Mouse (Mus musculus): ENCODE measurements around the gene Iars2.

The Iars2 gene

GRCm38 (mm10) chr1:185275976-185276375, 53.2 kb downstream of the Iars2 start:
- no peak for DNase-seq

- no peak for DNase-seq
Observed at GRCm38 (mm10) chr1:185274819-185275545, 54.2 kb downstream of the Iars2 start.

- DNase-seq = no peak
Observed at GRCm38 (mm10) chr1:185271373-185271772, 57.8 kb downstream of the Iars2 start.

GRCm38 (mm10) chr1:185270403-185271097, 58.6 kb downstream of the Iars2 start:
- DNase-seq = no peak

- DNase-seq = no peak
Observed at GRCm38 (mm10) chr1:185268675-185269074, 60.5 kb downstream of the Iars2 start.

GRCm38 (mm10) chr1:185262565-185262964, 66.6 kb downstream of the Iars2 start:
- DNase-seq = no peak

GRCm38 (mm10) chr1:185256753-185257152, 72.4 kb downstream of the Iars2 start:
- no peak for DNase-seq

- DNase-seq = no peak
Observed at GRCm38 (mm10) chr1:185255336-185255735, 73.9 kb downstream of the Iars2 start.

- DNase-seq = peak; percentile 55
Observed at GRCm38 (mm10) chr1:185253140-185253892, 75.9 kb downstream of the Iars2 start.

- no peak for DNase-seq
Observed at GRCm38 (mm10) chr1:185252351-185252750, 76.8 kb downstream of the Iars2 start.

- no peak for DNase-seq
Observed at GRCm38 (mm10) chr1:185248728-185249127, 80.5 kb downstream of the Iars2 start.

- DNase-seq = no peak
Observed at GRCm38 (mm10) chr1:185247429-185248085, 81.6 kb downstream of the Iars2 start.

GRCm38 (mm10) chr1:185245456-185245855, 83.7 kb downstream of the Iars2 start:
- no peak for DNase-seq

GRCm38 (mm10) chr1:185243013-185243412, 86.2 kb downstream of the Iars2 start:
- no peak for DNase-seq

GRCm38 (mm10) chr1:185236530-185236929, 92.7 kb downstream of the Iars2 start:
- DNase-seq = no peak

- DNase-seq = no peak
Observed at GRCm38 (mm10) chr1:185235837-185236236, 93.4 kb downstream of the Iars2 start.

Measured in right cerebral cortex, postnatal 25 days (tissue).